Mouse (Mus musculus): ENCODE data around the gene Spopl. TPM values are rescaled to one million over a fixed set of nuclear protein-coding genes. Genes with fewer than 3 reads are reported as not detected.
"Not testable (repeated sequence)": the region's sequence is repeated elsewhere in the genome, so short reads cannot be mapped to it uniquely, and the experiment has no call there.

Spopl gene
- polyA plus RNA-seq, 1 experiment from 2014 or later = 11.9 TPM

GRCm38 (mm10) chr2:23539967-23540366 is 31.9 kb downstream of the Spopl start:
- 85% methylated on average over 4 of the region's 4 CpGs for WGBS
- Histone ChIP-seq H3K27ac (no peak overlapping the region), H3K9me3 (no peaks in the 10 kb centered on the region), H3K27me3 (ENCODE audit: insufficient read depth, poor library complexity, severe bottlenecking) (no peaks in the 10 kb centered on the region), H3K4me3 (no peak overlapping the region), H3K4me1 (no peaks in the 10 kb centered on the region), H3K36me3 (peaks cover 17% of the 10 kb centered on the region; the same call in 1 of the 2 replicates)
- no peak for DNase-seq (ENCODE audit: low spot score)

DNA sequence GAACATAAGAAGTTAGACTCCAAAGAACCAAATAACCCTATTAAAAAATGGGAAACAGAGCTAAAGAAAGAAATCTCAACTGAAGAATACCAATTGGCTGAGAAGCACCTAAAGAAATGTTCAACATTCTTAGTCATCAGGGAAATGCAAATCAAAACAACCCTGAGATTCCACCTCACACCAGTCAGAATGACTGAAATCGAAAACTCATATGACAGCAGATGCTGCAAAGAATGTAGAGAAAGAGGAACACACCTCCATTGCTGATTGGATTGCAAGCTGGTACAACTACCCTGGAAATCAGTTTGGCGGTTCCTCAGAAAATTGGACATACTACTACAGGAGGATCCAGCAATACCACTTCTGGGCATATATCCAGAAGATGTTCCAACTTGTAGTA is 44.2 kb downstream of the Spopl start:
- WGBS = 91% methylated on average over 2 of the region's 2 CpGs
- H3K36me3 ChIP-seq = peaks cover 40% of the 10 kb centered on the region

GRCm38 (mm10) chr2:23505141-23505540 is 66.8 kb downstream of the Spopl start:
- Histone ChIP-seq H3K4me1 (no peaks in the 10 kb centered on the region), H3K9me3 (no peaks in the 10 kb centered on the region), H3K4me3 (no peak overlapping the region), H3K27me3 (ENCODE audit: insufficient read depth, poor library complexity, severe bottlenecking) (no peaks in the 10 kb centered on the region), H3K36me3 (peaks cover 11% of the 10 kb centered on the region), H3K27ac (no peak overlapping the region)
- 91% methylated on average over 3 of the region's 3 CpGs for WGBS
- no peak for DNase-seq (ENCODE audit: low spot score)

More for the DNA sequence above, 44.2 kb downstream of the Spopl start:
- DNase-seq (ENCODE audit: low spot score); H3K27ac ChIP-seq; H3K27me3 ChIP-seq (ENCODE audit: insufficient read depth, poor library complexity, severe bottlenecking); H3K4me1 ChIP-seq; H3K4me3 ChIP-seq; H3K9me3 ChIP-seq: not testable (repeated sequence)

DNA sequence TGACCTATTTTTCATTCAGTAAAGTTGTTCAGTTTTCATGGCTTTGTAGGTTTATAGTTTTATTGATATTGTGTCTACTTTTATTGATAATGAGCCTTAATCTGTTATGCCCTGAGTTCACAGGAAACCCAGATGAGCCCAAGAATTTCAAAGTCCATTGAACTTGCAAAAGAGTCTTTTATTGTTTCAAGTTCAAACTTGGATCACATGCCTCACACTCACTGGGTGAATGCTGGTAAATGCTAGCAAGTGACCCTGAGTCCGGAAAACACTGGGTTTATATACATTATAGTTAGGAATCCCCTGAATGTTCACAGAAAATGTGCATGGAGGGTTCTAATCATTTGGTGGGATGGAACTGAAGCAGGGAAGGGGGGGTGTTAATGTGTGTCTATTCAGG is 90.2 kb downstream of the Spopl start:
- no peak for DNase-seq (ENCODE audit: low spot score)
- no peaks in the 10 kb centered on the region for H3K27me3 ChIP-seq (ENCODE audit: insufficient read depth, poor library complexity, severe bottlenecking)
- H3K4me3 ChIP-seq = no peak overlapping the region
- WGBS = 81% methylated on average over 1 of the region's 1 CpGs
- no peaks in the 10 kb centered on the region for H3K9me3 ChIP-seq
- H3K36me3 ChIP-seq = no peaks in the 10 kb centered on the region
- no peaks in the 10 kb centered on the region for H3K4me1 ChIP-seq
- H3K27ac ChIP-seq = no peak overlapping the region

DNA sequence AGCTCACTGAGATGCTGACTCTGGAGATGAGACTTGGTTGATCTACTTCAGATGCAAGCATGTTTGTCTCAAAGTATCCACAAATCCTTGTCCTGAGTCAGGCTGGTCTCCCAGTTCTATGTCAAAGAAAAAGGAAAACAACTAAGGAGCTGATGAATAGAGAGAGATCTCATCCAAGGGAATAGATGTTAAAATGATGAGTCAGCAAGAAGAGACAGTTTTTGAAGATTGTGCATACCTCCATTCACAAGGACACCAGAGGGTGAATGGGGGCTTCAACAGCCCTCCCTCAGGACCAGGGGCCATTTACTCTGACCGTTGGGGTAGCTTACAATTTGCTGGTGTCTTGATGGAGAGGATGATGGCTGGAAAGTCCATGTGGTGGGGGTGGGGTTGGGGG is 104.4 kb downstream of the Spopl start:
- WGBS = 76% methylated on average over 1 of the region's 1 CpGs
- Histone ChIP-seq H3K4me1 (no peaks in the 10 kb centered on the region), H3K36me3 (no peaks in the 10 kb centered on the region), H3K9me3 (no peaks in the 10 kb centered on the region), H3K27ac (no peak overlapping the region), H3K4me3 (no peak overlapping the region), H3K27me3 (ENCODE audit: insufficient read depth, poor library complexity, severe bottlenecking) (no peaks in the 10 kb centered on the region)
- DNase-seq (ENCODE audit: low spot score) = no peak

GRCm38 (mm10) chr2:23457452-23457851 is 114.5 kb downstream of the Spopl start:
- no peak for DNase-seq (ENCODE audit: low spot score)
- Histone ChIP-seq H3K36me3 (no peaks in the 10 kb centered on the region), H3K9me3 (no peaks in the 10 kb centered on the region), H3K4me1 (no peaks in the 10 kb centered on the region), H3K4me3 (no peak overlapping the region), H3K27ac (no peak overlapping the region), H3K27me3 (ENCODE audit: insufficient read depth, poor library complexity, severe bottlenecking) (no peaks in the 10 kb centered on the region)

All from heart, embryonic 10.5 days (tissue).